Mouse (Mus musculus): ENCODE data around the gene Zar1l. TPM values are rescaled to one million over a fixed set of nuclear protein-coding genes. Genes with fewer than 3 reads are reported as not detected.

The Zar1l gene
- polyA plus RNA-seq (2012; rRNA removed): not detected in 2 replicates

GRCm38 (mm10) chr5:150518064-150518463 lies at the start of gene Zar1l:
TSS of gene Zar1l (minus strand) at chr5:150518164.

GRCm38 (mm10) chr5:150521937-150522866 lies 4.2 kb upstream of the Zar1l start, which contains the start of gene Brca2:
TSS of gene Brca2 (plus strand) at chr5:150522630.

Other genes with a start within 250 kb of the Zar1l start
- 16.7 and 17.0 TPM in 2 replicates for gene Brca2, start 4.5 kb upstream of the Zar1l start, polyA plus RNA-seq (2012; rRNA removed)
- 14.7 and 15.5 TPM in 2 replicates for gene N4bp2l1, start 79.0 kb upstream of the Zar1l start, polyA plus RNA-seq (2012; rRNA removed)
- 31.5 and 35.2 TPM in 2 replicates for gene N4bp2l2, start 148.0 kb upstream of the Zar1l start, polyA plus RNA-seq (2012; rRNA removed)
- gene Pds5b, start 155.6 kb upstream of the Zar1l start, polyA plus RNA-seq (2012; rRNA removed): 35.6 and 37.6 TPM in 2 replicates